ENCODE assay signal across 26 mouse cellular contexts in genomic region chr16:38363657-38364056, GRCm38 (mm10). TPM values are rescaled to one million over a fixed set of nuclear protein-coding genes. Genes with fewer than 3 reads are reported as not detected.
DNase-seq lines count a peak whose midpoint lies in the region; ATAC-seq and TF ChIP-seq lines count a peak whose summit lies in the region.
"Had no signal": no experiment of that assay in that cellular context is flagged by ENCODE, and none has a peak within 500 bp of the region (broad histone marks: within the 10 kb centered on the region; RNA-seq: fewer than 3 reads in every experiment).

No protein-coding gene starts in this region.

- peak overlapping the region; percentile 66 for H3K4me3 ChIP-seq in heart, embryonic 11.5 days (ENCODE audit: low read depth, low read length)
- peak overlapping the region; percentile 49 for H3K4me3 ChIP-seq in brown adipose tissue, adult 24 weeks (ENCODE audit: insufficient read depth, low read depth, low read length)
- peak overlapping the region; percentile 65 for H3K4me3 ChIP-seq in heart, embryonic 15.5 days
- peak overlapping the region; percentile 29 for H3K4me3 ChIP-seq in intestine, postnatal 0 days (ENCODE audit: low read depth, low read length)
- H3K4me3 ChIP-seq: embryonic facial prominence, embryonic 12.5 days; forebrain, embryonic 15.5 days; hindbrain, embryonic 12.5 days; kidney, embryonic 15.5 days; limb, embryonic 12.5 days; midbrain, embryonic 13.5 days had no signal

- H3K4me1 ChIP-seq in heart, embryonic 11.5 days (ENCODE audit: control insufficient read depth, insufficient read depth, low read length) = peaks cover 35% of the 10 kb centered on the region
- H3K4me1 ChIP-seq in brown adipose tissue, adult 24 weeks (ENCODE audit: control insufficient read depth, insufficient read depth, insufficient read length, low read length) = peaks cover 10% of the 10 kb centered on the region; the same call in 1 of the 2 replicates
- H3K4me1 ChIP-seq in heart, embryonic 15.5 days (replicated peaks) = peaks cover 36% of the 10 kb centered on the region
- no peaks in the 10 kb centered on the region for H3K4me1 ChIP-seq in intestine, postnatal 0 days (replicated peaks; ENCODE audit: control insufficient read depth, insufficient read depth, low read length)

- H3K9ac ChIP-seq in heart, embryonic 11.5 days (ENCODE audit: low read depth, low read length) = peak overlapping the region; percentile 86
- H3K9ac ChIP-seq in heart, embryonic 15.5 days = peak overlapping the region; percentile 77
- no peak overlapping the region for H3K9ac ChIP-seq in intestine, postnatal 0 days (ENCODE audit: low read depth, low read length)
- H3K9ac ChIP-seq: embryonic facial prominence, embryonic 12.5 days; forebrain, embryonic 15.5 days; hindbrain, embryonic 12.5 days; kidney, embryonic 15.5 days; limb, embryonic 12.5 days; liver, embryonic 14.5 days; midbrain, embryonic 13.5 days had no signal

- DNase-seq in heart, postnatal 36 days = no peak
- no peak for DNase-seq in right cerebral cortex, adult 18-20 months
- DNase-seq in kidney, adult 11 months = no peak
- DNase-seq: adrenal gland, adult 2 months; cerebellum, adult 9-11 months; right cerebral cortex, postnatal 25 days; thymus, postnatal 14 days had no signal

- H3K36me3 ChIP-seq in heart, embryonic 11.5 days (ENCODE audit: control insufficient read depth, insufficient read depth, low read length) = no peaks in the 10 kb centered on the region
- peaks cover 4% of the 10 kb centered on the region; the same call in 1 of the 2 replicates for H3K36me3 ChIP-seq in heart, embryonic 15.5 days
- H3K36me3 ChIP-seq in intestine, postnatal 0 days (ENCODE audit: control insufficient read depth, insufficient read depth) = no peaks in the 10 kb centered on the region
- H3K36me3 ChIP-seq: embryonic facial prominence, embryonic 12.5 days; forebrain, embryonic 15.5 days; hindbrain, embryonic 12.5 days; kidney, embryonic 15.5 days; limb, embryonic 12.5 days; midbrain, embryonic 13.5 days had no signal

- ATAC-seq in heart, embryonic 11.5 days (replicated peaks; ENCODE audit: insufficient number of reproducible peaks, low FRiP score, low TSS enrichment) = no peak
- no peak for ATAC-seq in heart, embryonic 15.5 days (replicated peaks; ENCODE audit: insufficient number of reproducible peaks, insufficient read depth, low FRiP score, low read depth)
- no peak for ATAC-seq in intestine, postnatal 0 days
- ATAC-seq: forebrain, embryonic 15.5 days; lung, postnatal 0 days; midbrain, embryonic 13.5 days had no signal

- no peaks in the 10 kb centered on the region for H3K9me3 ChIP-seq in heart, embryonic 11.5 days (replicated peaks; ENCODE audit: control insufficient read depth, low read length)
- no peaks in the 10 kb centered on the region for H3K9me3 ChIP-seq in heart, embryonic 15.5 days (replicated peaks)
- H3K9me3 ChIP-seq in intestine, postnatal 0 days (ENCODE audit: control insufficient read depth) = no peaks in the 10 kb centered on the region
- H3K9me3 ChIP-seq: embryonic facial prominence, embryonic 12.5 days; forebrain, embryonic 15.5 days; hindbrain, embryonic 12.5 days; kidney, embryonic 15.5 days; limb, embryonic 12.5 days; midbrain, embryonic 13.5 days had no signal

- H3K27ac ChIP-seq in heart, embryonic 11.5 days (ENCODE audit: low read depth, low read length) = peak overlapping the region; percentile 99
- H3K27ac ChIP-seq in brown adipose tissue, adult 24 weeks (replicated peaks; ENCODE audit: low read depth, low read length) = no peak overlapping the region
- H3K27ac ChIP-seq in heart, embryonic 15.5 days = peak overlapping the region; percentile 98
- no peak overlapping the region for H3K27ac ChIP-seq in intestine, postnatal 0 days (ENCODE audit: low read depth, low read length)
- H3K27ac ChIP-seq: embryonic facial prominence, embryonic 12.5 days; forebrain, embryonic 15.5 days; hindbrain, embryonic 12.5 days; kidney, embryonic 15.5 days; limb, embryonic 12.5 days; liver, embryonic 14.5 days; midbrain, embryonic 13.5 days had no signal

- 24% methylated on average over 7 of the region's 7 CpGs for WGBS in heart, embryonic 11.5 days (ENCODE audit: insufficient replicate concordance)
- 23% methylated on average over 7 of the region's 7 CpGs for WGBS in heart, embryonic 15.5 days
- WGBS in intestine, postnatal 0 days = 70% methylated on average over 7 of the region's 7 CpGs

- intact Hi-C loops in heart, postnatal 36 days (cut with DNase I) = loop anchor here (2.0 kb wide), 1 partner anchor 13 kb away; no protein-coding TSS in a partner anchor

- no peak for TF ChIP-seq CTCF in intestine, postnatal 0 days (IDR thresholded peaks at IDR 0.05; ENCODE audit: low read depth)

- H3K4me2 ChIP-seq in heart, embryonic 11.5 days = peak overlapping the region; percentile 68
- H3K4me2 ChIP-seq in heart, embryonic 15.5 days = peak overlapping the region; percentile 60
- peak overlapping the region; percentile 41 for H3K4me2 ChIP-seq in intestine, postnatal 0 days (replicated peaks; ENCODE audit: low read depth)
- H3K4me2 ChIP-seq: embryonic facial prominence, embryonic 12.5 days; forebrain, embryonic 15.5 days; hindbrain, embryonic 12.5 days; kidney, embryonic 15.5 days; limb, embryonic 12.5 days; midbrain, embryonic 13.5 days had no signal

- H3K27me3 ChIP-seq in heart, embryonic 11.5 days (ENCODE audit: control insufficient read depth, insufficient read depth, low read length) = no peaks in the 10 kb centered on the region
- H3K27me3 ChIP-seq in heart, embryonic 15.5 days = no peaks in the 10 kb centered on the region
- H3K27me3 ChIP-seq in intestine, postnatal 0 days (replicated peaks; ENCODE audit: control insufficient read depth, insufficient read depth, low read length) = no peaks in the 10 kb centered on the region
- H3K27me3 ChIP-seq: embryonic facial prominence, embryonic 12.5 days; forebrain, embryonic 15.5 days; kidney, embryonic 15.5 days; limb, embryonic 12.5 days; midbrain, embryonic 13.5 days had no signal

RNA-seq across cellular contexts. Expression of gene Popdc2, which starts 1.6 kb away (rescaled TPM):
- polyA plus RNA-seq in heart, embryonic 11.5 days (2014; fragmentation: Nextera tagmentation; extraction: Ambion mirVana) = 292 and 312 TPM in 2 replicates
- 100 to 1,000 TPM; 442 to 516 TPM for total RNA-seq in heart, postnatal 36 days (2021)
- 15.5 and 17.0 TPM in 2 replicates for polyA plus RNA-seq in brown adipose tissue, adult 24 weeks (2012; ENCODE audit: insufficient read depth, insufficient read length, missing spikeins)
- polyA plus RNA-seq in heart, embryonic 15.5 days (2015; fragmentation: Nextera tagmentation; extraction: Ambion mirVana) = 327 and 350 TPM in 2 replicates
- 16.6 and 16.9 TPM in 2 replicates for polyA plus RNA-seq in intestine, postnatal 0 days (2015; fragmentation: Nextera tagmentation; extraction: Ambion mirVana)

RNA-seq across cellular contexts. Expression of gene Gm21987, which starts 16.8 kb away (rescaled TPM):
- 2.4 and 3.4 TPM in 2 replicates for polyA plus RNA-seq in heart, embryonic 11.5 days (2014; fragmentation: Nextera tagmentation; extraction: Ambion mirVana)
- not detected for total RNA-seq in heart, postnatal 36 days (2021)
- polyA plus RNA-seq in brown adipose tissue, adult 24 weeks (2012; ENCODE audit: insufficient read depth, insufficient read length, missing spikeins) = 2.9 TPM in 1 of 2 replicates, not detected in the other
- polyA plus RNA-seq in heart, embryonic 15.5 days (2015; fragmentation: Nextera tagmentation; extraction: Ambion mirVana) = 3.2 and 4.1 TPM in 2 replicates
- polyA plus RNA-seq in intestine, postnatal 0 days (2015; fragmentation: Nextera tagmentation; extraction: Ambion mirVana) = 0.38 TPM in 1 of 2 replicates, not detected in the other
- total RNA-seq: gastrocnemius, postnatal 4 days; layer of hippocampus, postnatal 10 days had no signal
- polyA plus RNA-seq: adrenal gland, adult 2 months; C2C12; cortical plate, adult 2 months; embryonic facial prominence, embryonic 12.5 days; forebrain, embryonic 15.5 days; hindbrain, embryonic 12.5 days; kidney, embryonic 15.5 days; large intestine, adult 2 months; limb, embryonic 12.5 days; liver, embryonic 14.5 days; lung, postnatal 0 days; midbrain, embryonic 13.5 days; neural tube, embryonic 14.5 days; testis, adult 2 months had no signal

RNA-seq across cellular contexts. Expression of gene Cox17, which starts 16.9 kb away (rescaled TPM):
- 289 and 314 TPM in 2 replicates for polyA plus RNA-seq in heart, embryonic 11.5 days (2014; fragmentation: Nextera tagmentation; extraction: Ambion mirVana)
- 100 to 1,000 TPM; 313 to 334 TPM for total RNA-seq in heart, postnatal 36 days (2021)
- 1,266 and 1,331 TPM in 2 replicates for polyA plus RNA-seq in brown adipose tissue, adult 24 weeks (2012; ENCODE audit: insufficient read depth, insufficient read length, missing spikeins)
- 224 and 350 TPM in 2 replicates for polyA plus RNA-seq in heart, embryonic 15.5 days (2015; fragmentation: Nextera tagmentation; extraction: Ambion mirVana)
- polyA plus RNA-seq in intestine, postnatal 0 days (2015; fragmentation: Nextera tagmentation; extraction: Ambion mirVana) = 557 and 587 TPM in 2 replicates

RNA-seq across cellular contexts. Expression of gene Maats1, which starts 21.7 kb away (rescaled TPM):
- 0.21 TPM in 1 of 2 replicates, not detected in the other for polyA plus RNA-seq in heart, embryonic 11.5 days (2014; fragmentation: Nextera tagmentation; extraction: Ambion mirVana)
- total RNA-seq in heart, postnatal 36 days (2021) = not detected
- not detected in 2 replicates for polyA plus RNA-seq in brown adipose tissue, adult 24 weeks (2012; ENCODE audit: insufficient read depth, insufficient read length, missing spikeins)
- 0.10 and 0.13 TPM in 2 replicates for polyA plus RNA-seq in heart, embryonic 15.5 days (2015; fragmentation: Nextera tagmentation; extraction: Ambion mirVana)
- 0.88 and 1.0 TPM in 2 replicates for polyA plus RNA-seq in intestine, postnatal 0 days (2015; fragmentation: Nextera tagmentation; extraction: Ambion mirVana)
- polyA plus RNA-seq: adrenal gland, adult 2 months had no signal

Comparison
In these comparisons a context has a peak if more than half of its experiments do, and no peak if none do; other contexts are left out.
1. H3K27ac ChIP-seq: peak in heart, embryonic 11.5 days (single experiment) and heart, embryonic 15.5 days (single experiment); none in brown adipose tissue, adult 24 weeks (single experiment) and intestine, postnatal 0 days (single experiment).
2. RNA of gene Popdc2, which starts 1.6 kb away (polyA plus RNA-seq): 327 to 350 TPM in heart, embryonic 15.5 days and 292 to 312 TPM in heart, embryonic 11.5 days; 16.6 to 16.9 TPM in intestine, postnatal 0 days and 15.5 to 17.0 TPM in brown adipose tissue, adult 24 weeks; every median in the first group is over 10 times any median in the second.
3. Peak in every context shown above with its lines, with median percentiles within 50 percentile points of each other: H3K4me2 ChIP-seq and H3K4me3 ChIP-seq.